Mouse (Mus musculus) myocyte (in vitro differentiated cells): ENCODE results near the gene Mesp1. TPM values are rescaled to one million over a fixed set of nuclear protein-coding genes. Genes with fewer than 3 reads are reported as not detected.

Experiments
- H3K27me3 ChIP-seq: one replicate; pipeline ENCODE4 v1.6.1; 2011; ENCODE audit not compliant: control insufficient read depth, insufficient read depth, insufficient read length
- H3K36me3 ChIP-seq: one replicate; pipeline ENCODE4 v1.6.1; 2011; ENCODE audit not compliant: control insufficient read depth, insufficient read depth
- H3K4me2 ChIP-seq: one replicate; pipeline ENCODE4 v1.6.1; 2011; ENCODE audit warnings: low read depth, control low read depth
- H3K4me3 ChIP-seq: one replicate; pipeline ENCODE4 v1.5.1; 2011; ENCODE audit warnings: mild to moderate bottlenecking, control low read depth, moderate library complexity
- H3K79me2 ChIP-seq: one replicate; pipeline ENCODE4 v1.6.1; 2011; ENCODE audit not compliant: control insufficient read depth, insufficient read depth
- H3ac ChIP-seq: one replicate; pipeline ENCODE4 v1.6.1; 2011; ENCODE audit not compliant: control insufficient read depth, insufficient read length
- CEBPB ChIP-seq: IDR thresholded peaks from 2 replicates; pipeline ENCODE4 v1.6.1; 2011; ENCODE audit warnings: mild to moderate bottlenecking, moderate library complexity; ENCODE audit not compliant: poor library complexity, insufficient read depth, severe bottlenecking
- E2F4 ChIP-seq: IDR thresholded peaks from one replicate; pipeline ENCODE4 v1.6.1; 2011; ENCODE audit warnings: mild to moderate bottlenecking, control low read depth, moderate library complexity; ENCODE audit not compliant: insufficient read depth
- MAX ChIP-seq: IDR thresholded peaks from one replicate; pipeline ENCODE4 v1.6.1; 2011; ENCODE audit warnings: low read depth, mild to moderate bottlenecking, control low read depth
- MYOD1 ChIP-seq, 3 experiments: IDR thresholded peaks; one replicate each; pipeline ENCODE4 v1.6.1; 2011; ENCODE audit warnings: control low read depth in 2 of 3, low read depth in 2 of 3, mild to moderate bottlenecking in 2 of 3, moderate library complexity in 1 of 3; ENCODE audit not compliant: insufficient read length in 2 of 3, control insufficient read depth in 1 of 3
- MYOG ChIP-seq, 3 experiments: IDR thresholded peaks; one replicate each; pipeline ENCODE4 v1.6.1; 2011; ENCODE audit warnings: control low read depth in 2 of 3, low read depth in 2 of 3, mild to moderate bottlenecking in 2 of 3; ENCODE audit not compliant: insufficient read length in 2 of 3, control insufficient read depth in 1 of 3, insufficient read depth in 1 of 3
- POLR2A ChIP-seq: IDR thresholded peaks from one replicate; pipeline ENCODE4 v1.6.1; 2011; ENCODE audit warnings: low read depth, mild to moderate bottlenecking, control low read depth, moderate library complexity; ENCODE audit not compliant: insufficient read length
- POLR2AphosphoS2 ChIP-seq: IDR thresholded peaks from one replicate; pipeline ENCODE4 v1.6.1; 2011; ENCODE audit warnings: low read depth, control low read depth; ENCODE audit not compliant: insufficient read length
- REST ChIP-seq: IDR thresholded peaks from one replicate; pipeline ENCODE4 v1.6.1; 2011; ENCODE audit warnings: mild to moderate bottlenecking, control low read depth, moderate library complexity; ENCODE audit not compliant: insufficient read depth, insufficient read length
- SRF ChIP-seq: IDR thresholded peaks from one replicate; pipeline ENCODE4 v1.6.1; 2011; ENCODE audit warnings: low read depth; ENCODE audit not compliant: control insufficient read depth, insufficient read length
- TCF12 ChIP-seq: IDR thresholded peaks from one replicate; pipeline ENCODE4 v1.6.1; 2011; ENCODE audit warnings: mild to moderate bottlenecking, control low read depth; ENCODE audit not compliant: poor library complexity, insufficient read depth, severe bottlenecking
- TCF3 ChIP-seq: IDR thresholded peaks from one replicate; pipeline ENCODE4 v1.6.1; 2011; ENCODE audit warnings: low read depth, control low read depth; ENCODE audit not compliant: insufficient read length
- USF1 ChIP-seq: IDR thresholded peaks from one replicate; pipeline ENCODE4 v1.6.1; 2011; ENCODE audit warnings: low read depth, mild to moderate bottlenecking, control low read depth, moderate library complexity
- polyA plus RNA-seq: library from polyadenylated mRNA; unstranded; fragments of >200 nt; fragmentation: generic; extraction: Trizol; gene quantifications from one replicate; pipeline ENCODE4 v1.2.1, GENCODE M21; 2012; ENCODE audit warnings: missing spikeins

The Mesp1 gene
- polyA plus RNA-seq, 1 experiment = not detected

GRCm38 (mm10) chr7:79765991-79766390 is 27.6 kb downstream of the Mesp1 start:
- Histone ChIP-seq H3K4me3 (no peak overlapping the region), H3K4me2 (no peak overlapping the region), H3K36me3 (no peaks in the 10 kb centered on the region), H3K27me3 (peaks cover 5% of the 10 kb centered on the region), H3ac (no peak overlapping the region), H3K79me2 (no peaks in the 10 kb centered on the region)
- TF ChIP-seq CEBPB (no peak), E2F4 (no peak), SRF (no peak), TCF3 (no peak), TCF12 (no peak), REST (no peak), MYOG (IDR thresholded peaks at IDR 0.05; ENCODE audit: control insufficient read depth in 1 of 3, insufficient read depth in 1 of 3, insufficient read length in 2 of 3, low read depth in 2 of 3) (no peak), MAX (no peak), MYOD1 (IDR thresholded peaks at IDR 0.05; ENCODE audit: control insufficient read depth in 1 of 3, insufficient read length in 2 of 3, low read depth in 2 of 3) (no peak), POLR2AphosphoS2 (no peak), USF1 (no peak), POLR2A (no peak)

- Histone ChIP-seq H3ac (no peak overlapping the region), H3K4me3 (no peak overlapping the region), H3K4me2 (no peak overlapping the region), H3K36me3 (no peaks in the 10 kb centered on the region), H3K27me3 (peaks cover 14% of the 10 kb centered on the region), H3K79me2 (no peaks in the 10 kb centered on the region)
- TF ChIP-seq MAX = no peak
- TF ChIP-seq TCF12 = no peak
- no peak for TF ChIP-seq MYOG (IDR thresholded peaks at IDR 0.05; ENCODE audit: control insufficient read depth in 1 of 3, insufficient read depth in 1 of 3, insufficient read length in 2 of 3, low read depth in 2 of 3)
- no peak for TF ChIP-seq TCF3
- TF ChIP-seq POLR2A = no peak
- TF ChIP-seq SRF = no peak
- no peak for TF ChIP-seq MYOD1 (IDR thresholded peaks at IDR 0.05; ENCODE audit: control insufficient read depth in 1 of 3, insufficient read length in 2 of 3, low read depth in 2 of 3)
- TF ChIP-seq E2F4 = no peak
- TF ChIP-seq USF1 = no peak
- TF ChIP-seq CEBPB = no peak
- TF ChIP-seq REST = no peak
- TF ChIP-seq POLR2AphosphoS2 = no peak
Measured at GRCm38 (mm10) chr7:79762106-79762505, 31.5 kb downstream of the Mesp1 start.

- H3K4me3 ChIP-seq = no peak overlapping the region
- H3ac ChIP-seq = no peak overlapping the region
- H3K79me2 ChIP-seq = no peaks in the 10 kb centered on the region
- TF ChIP-seq REST (no peak), TCF12 (no peak), MYOD1 (IDR thresholded peaks at IDR 0.05; ENCODE audit: control insufficient read depth in 1 of 3, insufficient read length in 2 of 3, low read depth in 2 of 3) (no peak), E2F4 (no peak)
- H3K27me3 ChIP-seq = peaks cover 14% of the 10 kb centered on the region
- H3K4me2 ChIP-seq = peak overlapping the region; percentile 12
- no peaks in the 10 kb centered on the region for H3K36me3 ChIP-seq
Measured at GRCm38 (mm10) chr7:79761124-79761876, 32.3 kb downstream of the Mesp1 start.

GRCm38 (mm10) chr7:79759766-79760165 is 33.8 kb downstream of the Mesp1 start:
- Histone ChIP-seq H3ac (no peak overlapping the region), H3K36me3 (no peaks in the 10 kb centered on the region), H3K4me2 (no peak overlapping the region), H3K4me3 (no peak overlapping the region), H3K27me3 (peaks cover 19% of the 10 kb centered on the region), H3K79me2 (no peaks in the 10 kb centered on the region)
- TF ChIP-seq REST (no peak), TCF3 (no peak), USF1 (no peak), SRF (no peak), MYOD1 (IDR thresholded peaks at IDR 0.05; ENCODE audit: control insufficient read depth in 1 of 3, insufficient read length in 2 of 3, low read depth in 2 of 3) (no peak), CEBPB (no peak), TCF12 (no peak), E2F4 (no peak), POLR2AphosphoS2 (no peak), MYOG (IDR thresholded peaks at IDR 0.05; ENCODE audit: control insufficient read depth in 1 of 3, insufficient read depth in 1 of 3, insufficient read length in 2 of 3, low read depth in 2 of 3) (no peak), MAX (no peak), POLR2A (no peak)

- no peaks in the 10 kb centered on the region for H3K79me2 ChIP-seq
- H3K27me3 ChIP-seq = peaks cover 21% of the 10 kb centered on the region
- no peak overlapping the region for H3ac ChIP-seq
- no peaks in the 10 kb centered on the region for H3K36me3 ChIP-seq
- TF ChIP-seq MYOG (IDR thresholded peaks at IDR 0.05; ENCODE audit: control insufficient read depth in 1 of 3, insufficient read depth in 1 of 3, insufficient read length in 2 of 3, low read depth in 2 of 3) = no peak
- TF ChIP-seq SRF = no peak
- TF ChIP-seq REST = no peak
- no peak for TF ChIP-seq MYOD1 (IDR thresholded peaks at IDR 0.05; ENCODE audit: control insufficient read depth in 1 of 3, insufficient read length in 2 of 3, low read depth in 2 of 3)
- TF ChIP-seq TCF12 = no peak
- TF ChIP-seq USF1 = no peak
- H3K4me2 ChIP-seq = no peak overlapping the region
- H3K4me3 ChIP-seq = no peak overlapping the region
Measured at GRCm38 (mm10) chr7:79758176-79758575, 35.4 kb downstream of the Mesp1 start.
